Mouse (Mus musculus) left cerebral cortex, adult 11 months (tissue): Measurements from ENCODE around the gene Lrrn1.

ENCODE experiments used
- DNase-seq: peaks from one replicate; pipeline ENCODE4 v3.0.0; 2022; ENCODE audit warnings: low spot score

Gene Lrrn1

DNA sequence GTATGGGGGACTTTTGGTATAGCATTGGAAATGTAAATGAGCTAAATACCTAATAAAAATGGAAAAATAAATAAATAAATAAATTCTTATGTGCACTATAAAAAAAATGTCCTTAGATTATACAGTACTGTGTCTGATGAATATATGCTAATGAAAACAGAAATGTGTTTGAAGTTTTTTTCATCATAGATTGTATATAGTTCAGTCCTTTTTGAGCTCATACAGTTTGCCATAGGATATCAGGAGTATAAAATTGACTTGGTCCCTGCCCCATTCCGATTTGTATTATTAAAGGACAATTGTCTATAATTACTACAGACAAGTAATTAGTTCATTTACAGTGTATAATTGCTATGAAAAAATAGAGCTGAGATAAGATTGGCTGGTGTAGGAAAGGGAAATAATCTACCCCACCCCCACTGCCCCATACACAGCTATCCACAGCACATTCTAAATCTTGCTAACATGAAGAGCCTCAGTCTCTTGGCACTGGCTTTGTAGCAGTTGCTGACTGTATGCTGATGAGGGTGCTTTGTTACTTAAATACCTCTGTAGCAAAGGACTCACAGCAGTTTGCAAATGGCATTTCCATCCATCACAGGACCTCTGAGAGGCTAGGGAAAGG, 54.3 kb downstream of the Lrrn1 start:
- DNase-seq, result no peak

DNA sequence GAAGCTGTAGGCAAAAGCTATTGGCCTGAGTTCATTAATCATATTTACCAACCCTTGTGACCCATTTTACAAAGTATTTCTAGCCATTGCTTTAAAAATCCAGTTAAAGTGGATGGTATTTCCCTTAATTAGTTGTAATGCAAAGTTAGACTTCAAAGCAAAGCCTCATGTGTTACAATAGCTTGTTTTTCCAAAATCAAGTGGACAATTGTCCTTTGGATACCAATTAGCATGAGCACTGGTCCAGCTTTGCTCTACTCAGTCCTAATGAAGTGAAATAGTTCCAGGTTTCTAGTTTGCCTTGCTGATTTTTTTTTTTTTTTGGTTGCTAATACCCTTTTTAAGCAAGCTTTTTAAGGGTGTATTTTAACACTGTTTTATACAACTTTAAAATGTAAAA, 75.6 kb downstream of the Lrrn1 start:
- DNase-seq, result no peak

DNA sequence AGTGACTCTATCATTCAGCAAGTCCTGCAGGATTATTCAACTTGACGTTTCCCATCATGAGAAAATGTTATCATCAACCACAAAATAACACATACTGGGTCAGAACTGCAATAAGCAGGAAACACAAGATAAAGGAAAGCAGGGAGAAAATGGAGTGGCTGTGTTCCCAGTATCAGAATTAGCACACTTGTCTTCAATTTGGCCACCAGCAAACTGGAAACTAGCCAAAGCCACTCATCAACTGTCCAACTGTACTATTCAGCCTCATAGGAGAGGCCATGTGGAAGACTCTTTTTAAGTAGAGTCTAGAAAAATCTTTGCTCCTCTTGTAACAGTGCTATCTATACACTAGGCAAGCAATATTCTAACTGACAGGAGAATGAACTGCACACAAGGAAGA, 84.7 kb downstream of the Lrrn1 start:
- no peak for DNase-seq
